Mouse (Mus musculus) heart, embryonic 11.5 days (tissue): ENCODE measurements around the gene Smarcb1. TPM values are rescaled to one million over a fixed set of nuclear protein-coding genes. Genes with fewer than 3 reads are reported as not detected.

Experiments
- ATAC-seq: fragments of 200-750 bp; cut with Nextera tagmentation; replicated peaks from 2 replicates; pipeline ENCODE4 v1.8.0; 2017; ENCODE audit warnings: moderate library complexity; ENCODE audit not compliant: insufficient number of reproducible peaks, low FRiP score, low TSS enrichment
- H3K27ac ChIP-seq: fragments of 300-500 bp; sonication (generic); 2 replicates; pipeline ENCODE4 v1.5.1; 2014; ENCODE audit warnings: mild to moderate bottlenecking, low read depth, low read length
- H3K27me3 ChIP-seq: fragments of 300-500 bp; sonication (generic); 2 replicates; pipeline ENCODE4 v1.6.1; 2014; ENCODE audit warnings: mild to moderate bottlenecking, low read length, mixed read lengths; ENCODE audit not compliant: control insufficient read depth, insufficient read depth
- H3K36me3 ChIP-seq: fragments of 300-500 bp; sonication (generic); 2 replicates; pipeline ENCODE4 v1.6.1; 2014; ENCODE audit warnings: mild to moderate bottlenecking, low read length, moderate library complexity, mixed read lengths; ENCODE audit not compliant: control insufficient read depth, insufficient read depth
- H3K4me1 ChIP-seq: fragments of 300-500 bp; sonication (generic); 2 replicates; pipeline ENCODE4 v1.6.1; 2014; ENCODE audit warnings: low read length; ENCODE audit not compliant: control insufficient read depth, insufficient read depth
- H3K4me2 ChIP-seq: fragments of 300-500 bp; sonication (generic); 2 replicates; pipeline ENCODE4 v1.6.1; 2014; ENCODE audit warnings: mild to moderate bottlenecking, moderate library complexity
- H3K4me3 ChIP-seq: fragments of 300-500 bp; sonication (generic); 2 replicates; pipeline ENCODE4 v1.5.1; 2014; ENCODE audit warnings: low read depth, low read length
- H3K9ac ChIP-seq: fragments of 300-500 bp; sonication (generic); 2 replicates; pipeline ENCODE4 v1.6.1; 2014; ENCODE audit warnings: mild to moderate bottlenecking, low read depth, low read length, moderate library complexity
- H3K9me3 ChIP-seq: fragments of 300-500 bp; sonication (generic); replicated peaks from 2 replicates; pipeline ENCODE4 v1.6.1; 2016; ENCODE audit warnings: low read length; ENCODE audit not compliant: control insufficient read depth
- WGBS: fragments of 180-500 bp; shearing (Covaris S2); extraction: QIAGEN DNeasy Blood & Tissue Kit; methylation state at CpG from one replicate; pipeline ENCODE4 v1.1.7; 2014; ENCODE audit not compliant: insufficient replicate concordance; 5-methylcytosine and 5-hydroxymethylcytosine counted together
- polyA plus RNA-seq: library from polyadenylated mRNA; unstranded; fragments of >200 nt; fragmentation: Nextera tagmentation; extraction: Ambion mirVana; gene quantifications from 2 replicates; pipeline ENCODE4 v1.2.1, GENCODE M21; 2014

The Smarcb1 gene
- polyA plus RNA-seq, result 131 and 139 TPM in 2 replicates

DNA sequence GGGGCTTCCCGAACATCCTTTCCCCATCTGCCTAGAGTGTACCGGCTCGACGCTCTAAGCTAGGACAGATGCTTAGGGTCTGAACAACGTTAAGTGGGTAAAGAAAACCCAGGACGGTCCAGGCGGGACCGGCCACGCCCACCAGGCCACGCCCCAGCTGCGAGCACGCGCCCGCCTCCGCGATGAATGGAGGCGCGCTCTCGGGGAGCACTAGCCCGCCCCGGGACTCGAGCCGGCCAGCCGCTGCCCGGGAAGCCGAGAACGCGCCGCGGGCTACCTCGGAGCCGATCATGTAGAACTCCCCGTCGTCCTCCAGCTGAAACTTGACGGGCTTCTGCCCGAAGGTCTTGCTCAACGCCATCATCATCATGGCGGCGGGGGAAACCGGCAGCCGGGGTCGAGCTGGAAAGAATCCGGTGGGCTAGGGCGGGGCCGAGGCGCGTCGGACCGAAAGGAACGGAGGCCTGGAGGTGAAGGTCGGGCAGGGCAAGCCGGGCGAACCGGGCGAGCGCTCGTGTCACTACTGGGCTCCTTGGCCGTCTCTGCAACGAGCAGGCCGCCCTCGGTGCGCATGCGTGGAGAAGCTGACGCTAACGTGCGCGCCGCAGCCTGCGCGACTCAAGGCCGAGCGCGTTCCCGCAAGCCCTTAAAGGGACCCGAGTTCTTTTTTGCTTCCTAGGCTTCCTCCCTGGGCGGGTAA, at the start of gene Smarcb1:
Gene Smarcb1 (minus strand): TSS at position 592 of the 700 bp plus-strand sequence.
- Histone ChIP-seq H3K9me3 (no peaks in the 10 kb centered on the region), H3K9ac (peak within 1 kb of the TSS; percentile 92), H3K27me3 (no peaks in the 10 kb centered on the region), H3K36me3 (peaks cover 3% of the 10 kb centered on the region), H3K4me2 (peak within 1 kb of the TSS; percentile 87), H3K4me1 (peaks cover 16% of the 10 kb centered on the region), H3K27ac (peak within 1 kb of the TSS; percentile 76), H3K4me3 (peak within 1 kb of the TSS; percentile 66)
- peak; percentile 86 for ATAC-seq
- WGBS, result under 1% methylated on average over 76 of the region's 76 CpGs

DNA sequence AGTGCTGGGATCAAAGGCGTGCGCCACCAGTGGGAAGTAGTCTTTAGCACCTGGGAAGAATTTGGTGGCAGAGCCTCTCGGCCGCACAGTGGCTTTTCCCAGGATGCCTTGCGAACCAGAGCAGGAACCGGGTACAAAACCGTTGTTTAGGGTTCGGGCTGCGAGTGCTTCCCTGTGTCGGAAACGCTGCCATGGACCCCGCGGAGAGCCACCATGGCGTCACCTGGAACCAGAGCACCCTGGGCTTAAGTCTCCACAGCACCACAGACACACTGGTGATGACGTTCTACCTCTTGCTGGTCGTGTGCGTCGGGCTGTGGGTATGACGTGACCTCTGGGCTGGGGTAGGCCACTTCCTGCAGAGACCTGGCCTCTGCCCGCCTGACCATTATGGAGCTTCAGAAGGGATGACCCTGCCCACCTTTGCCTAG, 33.0 kb upstream of the Smarcb1 start, which contains the start of gene Gm5134:
Gene Gm5134 (plus strand): TSS at position 134 of the 431 bp plus-strand sequence.
- Histone ChIP-seq H3K4me1 (no peaks in the 10 kb centered on the region), H3K9me3 (no peaks in the 10 kb centered on the region), H3K36me3 (no peaks in the 10 kb centered on the region), H3K27me3 (peaks cover 11% of the 10 kb centered on the region), H3K4me3 (0 out of 2 replicates have a peak within 1 kb of the TSS, but pooled peaks have one; percentile 23), H3K9ac (0 out of 2 replicates have a peak within 1 kb of the TSS, but pooled peaks have one; percentile 40), H3K4me2 (peak within 1 kb of the TSS; percentile 64), H3K27ac (no peak within 1 kb of the TSS)
- peak; percentile 33; the same call in 1 of the 2 replicates for ATAC-seq
- 20% methylated on average over 20 of the region's 20 CpGs for WGBS

DNA sequence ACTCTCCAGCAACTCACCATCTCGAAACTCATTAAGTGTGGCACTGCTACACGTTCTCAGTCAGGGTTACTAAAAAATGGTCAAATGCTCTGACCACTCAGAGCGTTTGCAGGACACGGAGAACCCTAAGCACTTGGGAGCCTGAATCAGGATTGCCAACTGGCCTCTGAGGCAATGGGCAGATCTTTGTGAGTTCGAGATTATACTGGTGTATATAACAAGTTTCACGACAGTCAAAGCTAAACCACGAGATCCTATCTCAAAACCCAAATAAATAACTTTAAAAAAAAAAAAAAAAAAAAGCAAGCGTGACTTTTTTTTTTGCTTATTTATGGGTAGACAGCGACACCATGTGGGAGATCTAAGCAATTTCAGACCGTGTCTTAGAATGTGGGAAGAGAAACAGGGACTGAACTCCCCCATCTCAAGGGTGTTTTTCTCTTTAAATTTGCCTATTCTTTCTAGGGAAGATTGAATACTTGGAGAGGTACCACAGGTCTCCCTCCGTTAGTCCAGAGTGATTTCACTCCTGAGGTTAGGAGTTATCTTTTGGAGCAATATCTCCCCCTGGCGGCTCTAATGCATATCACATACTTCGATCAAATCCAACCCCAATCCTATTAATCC, 30.1 kb upstream of the Smarcb1 start:
- Histone ChIP-seq H3K4me3 (peak overlapping the region; percentile 57), H3K4me1 (no peaks in the 10 kb centered on the region), H3K9ac (peak overlapping the region; percentile 68), H3K27ac (no peak overlapping the region), H3K9me3 (no peaks in the 10 kb centered on the region), H3K27me3 (peaks cover 11% of the 10 kb centered on the region), H3K4me2 (peak overlapping the region; percentile 98), H3K36me3 (no peaks in the 10 kb centered on the region)
- 4% methylated on average over 13 of the region's 13 CpGs for WGBS
- ATAC-seq, result no peak

DNA sequence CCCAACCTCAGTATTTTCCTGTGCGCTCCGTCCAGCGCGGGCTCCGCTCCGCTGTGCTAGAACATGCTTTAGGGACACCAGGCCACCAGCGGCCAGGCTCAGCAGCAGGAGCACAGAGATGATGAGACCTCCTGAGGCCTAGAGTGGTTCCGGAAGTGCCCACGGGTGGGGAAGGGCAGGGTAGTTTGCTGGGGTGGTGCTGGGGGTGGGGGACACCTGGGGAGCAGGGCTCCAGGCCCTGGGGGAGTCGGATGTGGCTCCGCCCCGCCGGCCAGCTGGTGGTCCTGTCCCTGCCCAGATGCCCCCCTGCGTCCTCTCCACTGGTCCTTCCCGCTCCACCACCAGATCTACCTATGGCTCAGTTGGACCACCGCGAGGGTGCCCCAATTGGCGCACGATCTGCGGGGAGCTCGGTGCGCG, 29.4 kb upstream of the Smarcb1 start:
- ATAC-seq, result 0 out of 2 replicates have a peak, but pooled peaks have one; percentile 13
- H3K27me3 ChIP-seq, result peaks cover 11% of the 10 kb centered on the region
- no peaks in the 10 kb centered on the region for H3K4me1 ChIP-seq
- H3K4me2 ChIP-seq, result peak overlapping the region; percentile 98
- H3K9me3 ChIP-seq, result no peaks in the 10 kb centered on the region
- H3K36me3 ChIP-seq, result no peaks in the 10 kb centered on the region
- no peak overlapping the region for H3K27ac ChIP-seq
- WGBS, result 2% methylated on average over 22 of the region's 23 CpGs
- H3K9ac ChIP-seq, result peak overlapping the region; percentile 68
- H3K4me3 ChIP-seq, result peak overlapping the region; percentile 57

DNA sequence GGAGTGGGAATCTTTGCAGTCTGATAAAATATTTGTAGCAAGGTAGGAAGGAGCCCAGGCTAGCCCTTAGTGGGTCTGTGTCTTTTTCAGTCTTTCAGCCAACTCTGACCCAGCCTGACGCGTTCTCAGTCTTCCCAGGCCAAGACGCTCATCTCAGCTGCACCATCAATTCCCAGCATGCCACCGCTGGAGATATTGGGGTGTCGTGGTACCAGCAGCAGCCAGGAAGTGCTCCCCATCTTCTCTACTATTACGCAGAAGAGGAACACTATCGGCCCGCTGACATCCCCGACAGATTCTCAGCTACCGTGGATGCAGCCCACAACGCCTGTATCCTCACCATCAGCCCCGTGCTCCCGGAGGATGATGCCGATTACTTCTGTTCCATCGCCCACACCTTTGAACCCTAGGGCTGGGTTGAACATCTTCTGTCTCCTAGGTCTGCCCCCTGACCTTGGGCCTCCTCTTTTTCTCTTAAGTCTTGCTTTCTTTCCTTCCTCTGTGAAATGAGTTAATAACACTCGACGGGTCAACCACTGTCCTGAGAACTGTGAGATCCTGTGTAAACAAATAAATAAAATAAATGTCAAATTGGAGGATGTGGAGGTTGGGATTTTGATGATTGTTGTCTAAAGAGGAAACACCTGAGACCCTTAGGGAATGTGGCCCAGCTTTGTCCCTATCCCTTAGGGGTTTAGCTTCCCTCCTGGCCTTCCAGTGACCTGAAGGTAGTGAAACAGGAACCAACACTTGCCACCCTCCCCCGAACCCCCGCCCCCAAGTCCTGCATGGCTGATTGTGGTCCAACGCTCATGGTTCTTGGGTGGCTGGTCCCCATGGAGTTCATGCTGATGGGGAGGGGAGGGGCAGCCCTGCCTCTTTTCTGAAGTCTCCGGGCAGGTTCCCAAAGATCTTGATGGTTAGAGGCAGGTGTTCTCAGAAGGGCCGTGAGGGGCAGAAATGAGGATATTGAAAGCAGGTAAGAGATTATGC, 27.9 kb upstream of the Smarcb1 start:
- WGBS, result 75% methylated on average over 22 of the region's 22 CpGs
- Histone ChIP-seq H3K27ac (no peak overlapping the region), H3K4me1 (no peaks in the 10 kb centered on the region; the same call in 1 of the 2 replicates), H3K27me3 (peaks cover 11% of the 10 kb centered on the region), H3K4me3 (no peak overlapping the region), H3K9me3 (no peaks in the 10 kb centered on the region), H3K36me3 (no peaks in the 10 kb centered on the region), H3K9ac (no peak overlapping the region), H3K4me2 (no peak overlapping the region)
- no peak for ATAC-seq

DNA sequence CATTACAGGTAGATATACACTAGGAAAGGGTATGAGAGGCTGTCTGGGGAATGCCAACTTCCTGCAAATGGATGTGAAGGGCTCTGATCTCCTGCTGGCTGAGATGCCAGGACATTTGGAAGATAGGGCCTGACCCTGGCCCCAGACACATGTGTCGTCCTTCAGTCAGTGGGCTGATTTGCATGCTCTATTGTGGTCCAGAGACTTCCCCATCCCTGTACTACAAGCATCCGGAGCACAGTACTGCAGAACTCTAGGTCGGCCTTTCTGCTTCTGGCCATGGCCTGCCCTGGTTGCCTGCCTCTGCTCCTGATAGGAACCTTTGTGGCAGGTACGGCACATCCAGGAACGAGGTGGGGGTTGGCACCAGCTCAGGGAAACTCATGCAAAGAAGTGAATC, 26.7 kb upstream of the Smarcb1 start:
- Histone ChIP-seq H3K27me3 (peaks cover 9% of the 10 kb centered on the region), H3K36me3 (no peaks in the 10 kb centered on the region), H3K9me3 (no peaks in the 10 kb centered on the region), H3K4me1 (no peaks in the 10 kb centered on the region; the same call in 1 of the 2 replicates), H3K9ac (no peak overlapping the region), H3K4me2 (no peak overlapping the region), H3K4me3 (no peak overlapping the region), H3K27ac (no peak overlapping the region)
- 77% methylated on average over 5 of the region's 5 CpGs for WGBS
- ATAC-seq, result no peak

DNA sequence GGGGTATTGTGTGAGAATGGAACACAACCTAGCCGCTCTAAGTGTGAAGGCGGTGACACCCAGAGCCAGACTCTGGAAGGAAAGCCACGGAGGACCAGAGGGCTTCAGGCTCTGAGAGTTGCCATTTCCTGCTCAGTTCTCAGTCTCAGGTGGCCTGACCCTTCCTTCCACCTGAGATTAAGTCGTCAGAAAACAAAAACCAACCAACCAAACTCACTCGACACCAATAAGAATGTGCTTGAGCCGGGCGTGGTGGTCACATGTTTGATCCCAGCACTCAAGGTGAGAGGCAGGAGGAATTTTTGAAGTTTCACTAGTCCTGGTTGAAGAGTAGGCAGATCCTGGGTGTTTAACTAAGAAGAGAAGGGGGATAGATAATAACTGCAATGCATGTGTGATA, 24.5 kb upstream of the Smarcb1 start:
- WGBS, result 78% methylated on average over 7 of the region's 7 CpGs
- Histone ChIP-seq H3K4me2 (no peak overlapping the region), H3K4me1 (no peaks in the 10 kb centered on the region; the same call in none of the 2 replicates), H3K9me3 (no peaks in the 10 kb centered on the region), H3K36me3 (no peaks in the 10 kb centered on the region), H3K27ac (no peak overlapping the region), H3K27me3 (peaks cover 8% of the 10 kb centered on the region), H3K4me3 (no peak overlapping the region), H3K9ac (no peak overlapping the region)
- no peak for ATAC-seq

DNA sequence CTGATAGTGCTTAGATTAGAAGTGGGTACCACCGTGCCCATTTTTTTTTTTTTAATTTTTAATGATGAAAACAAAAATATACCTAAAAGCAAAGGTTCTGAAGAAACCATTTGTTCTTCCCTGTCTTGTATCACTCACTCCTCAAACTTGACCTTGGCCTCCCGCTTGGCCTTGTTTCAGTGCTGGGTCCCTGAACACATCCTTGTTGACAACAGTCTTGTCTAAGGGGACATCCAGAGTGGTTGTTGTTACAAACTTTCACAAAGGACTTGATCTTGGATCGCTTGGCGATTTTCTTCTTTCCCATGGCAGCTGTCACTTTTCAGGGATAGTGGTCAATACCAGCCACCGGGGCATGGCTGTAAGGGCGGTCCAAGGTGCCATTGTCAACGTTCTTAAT, 23.8 kb upstream of the Smarcb1 start:
- ATAC-seq, result no peak

More for the DNA sequence above, 23.8 kb upstream of the Smarcb1 start:
- no peaks in the 10 kb centered on the region for H3K9me3 ChIP-seq
- no peak overlapping the region for H3K4me3 ChIP-seq
- H3K27ac ChIP-seq, result no peak overlapping the region
- 90% methylated on average over 7 of the region's 7 CpGs for WGBS
- H3K4me2 ChIP-seq, result no peak overlapping the region
- peaks cover 6% of the 10 kb centered on the region for H3K27me3 ChIP-seq
- H3K9ac ChIP-seq, result no peak overlapping the region
- no peaks in the 10 kb centered on the region; the same call in none of the 2 replicates for H3K4me1 ChIP-seq
- H3K36me3 ChIP-seq, result no peaks in the 10 kb centered on the region
